Mouse (Mus musculus): ENCODE results near the gene Rasal2. TPM values are rescaled to one million over a fixed set of nuclear protein-coding genes. Genes with fewer than 3 reads are reported as not detected.
"Not testable (repeated sequence)": the region's sequence is repeated elsewhere in the genome, so short reads cannot be mapped to it uniquely, and the experiment has no call there.

The Rasal2 gene
- polyA plus RNA-seq, 1 experiment from 2014 or later: 16.0 TPM

- H3K4me1 ChIP-seq (replicated peaks); ATAC-seq (replicated peaks; ENCODE audit: insufficient number of reproducible peaks, insufficient read depth, low FRiP score, low read depth): not testable (repeated sequence)
Observed at GRCm38 (mm10) chr1:157236650-157237344, 175.6 kb downstream of the Rasal2 start.

GRCm38 (mm10) chr1:157233451-157233850 lies 178.9 kb downstream of the Rasal2 start:
- ATAC-seq (replicated peaks; ENCODE audit: insufficient number of reproducible peaks, insufficient read depth, low FRiP score, low read depth): no peak

More at GRCm38 (mm10) chr1:157236650-157237344, 175.6 kb downstream of the Rasal2 start:
- not testable (repeated sequence) for H3K4me3 ChIP-seq; H3K27me3 ChIP-seq; H3K9ac ChIP-seq; H3K36me3 ChIP-seq; H3K9me3 ChIP-seq (replicated peaks); H3K4me2 ChIP-seq; H3K27ac ChIP-seq
- 83% methylated on average over 4 of the region's 4 CpGs for WGBS

GRCm38 (mm10) chr1:157232372-157232771 lies 180.0 kb downstream of the Rasal2 start:
- ATAC-seq (replicated peaks; ENCODE audit: insufficient number of reproducible peaks, insufficient read depth, low FRiP score, low read depth): no peak
- Histone ChIP-seq H3K36me3 (no peaks in the 10 kb centered on the region), H3K4me2 (no peak overlapping the region), H3K27me3 (no peaks in the 10 kb centered on the region), H3K9ac (no peak overlapping the region), H3K4me1 (replicated peaks) (peaks cover 8% of the 10 kb centered on the region; the same call in 1 of the 2 replicates), H3K9me3 (replicated peaks) (no peaks in the 10 kb centered on the region), H3K4me3 (no peak overlapping the region), H3K27ac (no peak overlapping the region)
- WGBS: 61% methylated on average over 4 of the region's 4 CpGs

More at GRCm38 (mm10) chr1:157233451-157233850, 178.9 kb downstream of the Rasal2 start:
- Histone ChIP-seq H3K9ac (no peak overlapping the region), H3K9me3 (replicated peaks) (no peaks in the 10 kb centered on the region), H3K4me1 (replicated peaks) (peaks cover 8% of the 10 kb centered on the region; the same call in 1 of the 2 replicates), H3K4me3 (no peak overlapping the region), H3K4me2 (no peak overlapping the region), H3K36me3 (no peaks in the 10 kb centered on the region), H3K27me3 (no peaks in the 10 kb centered on the region), H3K27ac (no peak overlapping the region)
- 85% methylated on average over 2 of the region's 2 CpGs for WGBS

- Histone ChIP-seq H3K9me3 (replicated peaks) (no peaks in the 10 kb centered on the region), H3K27ac (no peak overlapping the region), H3K4me2 (peak overlapping the region; percentile 32), H3K27me3 (no peaks in the 10 kb centered on the region), H3K9ac (no peak overlapping the region), H3K36me3 (no peaks in the 10 kb centered on the region), H3K4me3 (no peak overlapping the region), H3K4me1 (replicated peaks) (peaks cover 8% of the 10 kb centered on the region; the same call in 1 of the 2 replicates)
- WGBS: 21% methylated on average over 8 of the region's 8 CpGs
- no peak for ATAC-seq (replicated peaks; ENCODE audit: insufficient number of reproducible peaks, insufficient read depth, low FRiP score, low read depth)
Observed at GRCm38 (mm10) chr1:157231016-157231415, 181.4 kb downstream of the Rasal2 start.

DNA sequence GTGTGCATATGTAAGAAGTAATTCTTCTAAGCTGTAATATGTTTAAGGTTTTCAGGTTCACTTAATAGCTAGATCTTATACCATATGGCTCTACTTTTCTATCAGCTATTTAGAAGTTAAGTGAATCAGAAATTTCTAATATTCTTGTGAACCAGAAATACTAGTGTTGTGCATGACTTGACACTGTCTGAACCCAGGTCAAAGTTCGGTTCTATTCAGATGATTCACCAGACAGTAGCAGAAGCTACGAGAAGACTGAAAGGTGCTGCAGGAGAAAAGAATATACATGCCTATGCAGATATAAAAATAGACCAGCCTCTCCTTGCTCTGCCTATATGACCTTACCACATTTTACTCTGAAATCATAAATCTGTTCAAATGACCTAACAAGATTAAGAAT lies 182.0 kb downstream of the Rasal2 start:
- WGBS: 56% methylated on average over 2 of the region's 2 CpGs
- Histone ChIP-seq H3K27me3 (no peaks in the 10 kb centered on the region), H3K36me3 (no peaks in the 10 kb centered on the region), H3K4me3 (no peak overlapping the region), H3K9ac (no peak overlapping the region), H3K27ac (no peak overlapping the region), H3K9me3 (replicated peaks) (no peaks in the 10 kb centered on the region), H3K4me2 (no peak overlapping the region), H3K4me1 (replicated peaks) (peaks cover 8% of the 10 kb centered on the region; the same call in 1 of the 2 replicates)
- ATAC-seq (replicated peaks; ENCODE audit: insufficient number of reproducible peaks, insufficient read depth, low FRiP score, low read depth): no peak

- Histone ChIP-seq H3K27me3 (no peaks in the 10 kb centered on the region), H3K36me3 (no peaks in the 10 kb centered on the region), H3K9me3 (replicated peaks) (no peaks in the 10 kb centered on the region), H3K9ac (no peak overlapping the region), H3K4me3 (no peak overlapping the region), H3K27ac (no peak overlapping the region), H3K4me2 (no peak overlapping the region), H3K4me1 (replicated peaks) (no peaks in the 10 kb centered on the region)
- 86% methylated on average over 6 of the region's 6 CpGs for WGBS
- no peak for ATAC-seq (replicated peaks; ENCODE audit: insufficient number of reproducible peaks, insufficient read depth, low FRiP score, low read depth)
Observed at GRCm38 (mm10) chr1:157225013-157225412, 187.4 kb downstream of the Rasal2 start.

GRCm38 (mm10) chr1:157220910-157221309 lies 191.5 kb downstream of the Rasal2 start:
- Histone ChIP-seq H3K4me2 (no peak overlapping the region), H3K9me3 (replicated peaks) (no peaks in the 10 kb centered on the region), H3K27ac (no peak overlapping the region), H3K9ac (no peak overlapping the region), H3K36me3 (no peaks in the 10 kb centered on the region), H3K4me3 (no peak overlapping the region), H3K27me3 (no peaks in the 10 kb centered on the region), H3K4me1 (replicated peaks) (no peaks in the 10 kb centered on the region)
- ATAC-seq (replicated peaks; ENCODE audit: insufficient number of reproducible peaks, insufficient read depth, low FRiP score, low read depth): no peak
- WGBS: 78% methylated on average over 3 of the region's 3 CpGs

GRCm38 (mm10) chr1:157220466-157220865 lies 191.9 kb downstream of the Rasal2 start:
- WGBS: 88% methylated on average over 1 of the region's 1 CpGs
- ATAC-seq (replicated peaks; ENCODE audit: insufficient number of reproducible peaks, insufficient read depth, low FRiP score, low read depth): no peak

GRCm38 (mm10) chr1:157208754-157209153 lies 203.6 kb downstream of the Rasal2 start:
- no peak overlapping the region for H3K9ac ChIP-seq
- H3K36me3 ChIP-seq: no peaks in the 10 kb centered on the region
- H3K4me3 ChIP-seq: no peak overlapping the region
- no peak for ATAC-seq (replicated peaks; ENCODE audit: insufficient number of reproducible peaks, insufficient read depth, low FRiP score, low read depth)
- 3% methylated on average over 1 of the region's 1 CpGs for WGBS
- H3K27ac ChIP-seq: 0 out of 2 replicates have a peak overlapping the region, but pooled peaks have one; percentile 10
- H3K27me3 ChIP-seq: no peaks in the 10 kb centered on the region
- H3K4me1 ChIP-seq (replicated peaks): peaks cover 11% of the 10 kb centered on the region
- no peak overlapping the region for H3K4me2 ChIP-seq
- no peaks in the 10 kb centered on the region for H3K9me3 ChIP-seq (replicated peaks)

More at GRCm38 (mm10) chr1:157220466-157220865, 191.9 kb downstream of the Rasal2 start:
- Histone ChIP-seq H3K4me1 (replicated peaks) (no peaks in the 10 kb centered on the region), H3K4me2 (no peak overlapping the region), H3K36me3 (no peaks in the 10 kb centered on the region), H3K27me3 (no peaks in the 10 kb centered on the region), H3K27ac (no peak overlapping the region), H3K9ac (no peak overlapping the region), H3K4me3 (no peak overlapping the region), H3K9me3 (replicated peaks) (no peaks in the 10 kb centered on the region)

DNA sequence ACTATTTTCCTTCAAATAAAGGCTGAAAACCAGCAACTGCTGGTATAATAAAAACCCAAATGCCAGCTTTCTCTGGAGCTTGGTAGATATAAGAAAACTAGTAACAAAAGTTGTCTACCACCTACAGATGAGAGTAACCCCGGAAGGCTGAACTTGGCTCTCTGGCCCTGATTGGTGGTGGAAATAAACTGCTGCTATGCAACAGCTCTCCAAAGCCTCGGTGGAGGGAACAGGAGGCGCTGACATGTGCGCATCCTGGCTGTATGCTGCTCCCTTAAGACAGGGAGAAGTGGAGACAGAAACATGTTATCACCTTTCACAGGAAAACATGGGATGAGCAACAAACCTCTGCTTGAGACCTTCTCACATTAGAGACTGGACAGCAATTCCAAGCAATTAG lies 206.7 kb downstream of the Rasal2 start:
- no peak for ATAC-seq (replicated peaks; ENCODE audit: insufficient number of reproducible peaks, insufficient read depth, low FRiP score, low read depth)
- peaks cover 11% of the 10 kb centered on the region for H3K4me1 ChIP-seq (replicated peaks)
- H3K9me3 ChIP-seq (replicated peaks): no peaks in the 10 kb centered on the region
- H3K27ac ChIP-seq: no peak overlapping the region
- 53% methylated on average over 4 of the region's 4 CpGs for WGBS
- H3K9ac ChIP-seq: no peak overlapping the region
- no peaks in the 10 kb centered on the region for H3K36me3 ChIP-seq
- H3K4me3 ChIP-seq: no peak overlapping the region
- H3K27me3 ChIP-seq: no peaks in the 10 kb centered on the region
- H3K4me2 ChIP-seq: no peak overlapping the region

DNA sequence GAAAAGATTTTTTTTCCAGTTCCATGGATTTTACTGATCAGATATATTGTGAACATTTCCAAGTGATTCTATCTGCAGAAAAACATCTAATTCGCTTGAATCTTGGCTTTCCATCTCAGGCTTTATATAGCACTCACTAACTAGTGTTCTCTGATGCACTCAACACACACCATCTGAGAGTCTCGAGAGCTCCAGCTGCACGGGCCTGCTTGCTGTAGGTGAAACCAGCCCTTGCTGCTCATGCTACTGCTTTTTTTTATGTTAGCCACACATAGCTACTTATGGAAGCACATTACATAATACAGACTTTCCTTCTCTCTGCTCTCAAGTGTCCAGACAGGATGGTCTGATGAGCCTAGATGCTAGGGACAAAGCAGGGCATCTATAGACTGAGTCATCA lies 229.4 kb downstream of the Rasal2 start:
- WGBS: 42% methylated on average over 3 of the region's 3 CpGs

DNA sequence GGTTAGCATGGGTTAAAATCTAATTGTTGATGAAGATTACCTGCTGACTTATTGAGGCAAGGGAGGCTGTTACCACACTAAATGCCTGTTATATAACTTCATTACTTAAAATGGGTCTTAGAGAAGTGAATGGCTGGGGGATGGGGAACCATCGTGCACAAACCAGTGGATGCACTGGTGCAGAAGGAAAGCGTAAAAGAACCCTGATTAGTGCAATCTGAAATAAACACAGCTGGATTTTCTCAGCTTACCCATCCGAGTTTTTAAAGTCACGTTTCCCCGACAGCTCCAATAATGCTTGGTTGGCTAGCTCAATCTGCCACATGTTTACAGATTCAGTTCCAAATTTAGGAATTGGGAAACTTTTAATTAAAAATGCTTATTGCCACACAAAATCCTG lies 230.0 kb downstream of the Rasal2 start:
- no peaks in the 10 kb centered on the region for H3K27me3 ChIP-seq
- H3K36me3 ChIP-seq: no peaks in the 10 kb centered on the region
- H3K4me1 ChIP-seq (replicated peaks): peaks cover 21% of the 10 kb centered on the region
- WGBS: 47% methylated on average over 5 of the region's 5 CpGs
- ATAC-seq (replicated peaks; ENCODE audit: insufficient number of reproducible peaks, insufficient read depth, low FRiP score, low read depth): no peak
- no peak overlapping the region for H3K27ac ChIP-seq
- no peaks in the 10 kb centered on the region for H3K9me3 ChIP-seq (replicated peaks)
- H3K4me3 ChIP-seq: no peak overlapping the region
- H3K4me2 ChIP-seq: no peak overlapping the region
- no peak overlapping the region for H3K9ac ChIP-seq

More for the DNA sequence above, 229.4 kb downstream of the Rasal2 start:
- Histone ChIP-seq H3K27ac (no peak overlapping the region), H3K4me3 (no peak overlapping the region), H3K36me3 (no peaks in the 10 kb centered on the region), H3K4me2 (no peak overlapping the region), H3K4me1 (replicated peaks) (peaks cover 20% of the 10 kb centered on the region), H3K9me3 (replicated peaks) (no peaks in the 10 kb centered on the region), H3K27me3 (no peaks in the 10 kb centered on the region), H3K9ac (no peak overlapping the region)
- ATAC-seq (replicated peaks; ENCODE audit: insufficient number of reproducible peaks, insufficient read depth, low FRiP score, low read depth): no peak

All from heart, embryonic 15.5 days (tissue).